8 mouse cellular contexts compared by ENCODE assay signal in genomic region chr6:48085521-48086404, GRCm38 (mm10). TPM values are rescaled to one million over a fixed set of nuclear protein-coding genes. Genes with fewer than 3 reads are reported as not detected.
DNase-seq lines count a peak whose midpoint lies in the region; ATAC-seq lines count a peak whose summit lies in the region.

No protein-coding gene starts in this region.

- WGBS in midbrain, embryonic 10.5 days = 4% methylated on average over 53 of the region's 72 CpGs

- no peaks in the 10 kb centered on the region; the same call in 1 of the 2 replicates for H3K27me3 ChIP-seq in midbrain, embryonic 10.5 days (ENCODE audit: low read depth, poor library complexity, severe bottlenecking)

- peaks cover 35% of the 10 kb centered on the region for H3K36me3 ChIP-seq in midbrain, embryonic 10.5 days

- no peaks in the 10 kb centered on the region for H3K9me3 ChIP-seq in midbrain, embryonic 10.5 days (replicated peaks)

- peak; percentile 82 to 93 for DNase-seq in adrenal gland, adult (ENCODE audit: inconsistent age in 2 of 2, low spot score in 1 of 2)
- peak; percentile 68 for DNase-seq in embryo, embryonic 10.5 days (ENCODE audit: low spot score)
- peak; percentile 68 for DNase-seq in gastrocnemius, postnatal 14 days
- DNase-seq in left cerebral cortex, postnatal 4 days = peak; percentile 59
- DNase-seq in midbrain, embryonic 10.5 days (ENCODE audit: low spot score) = peak; percentile 69
- DNase-seq in right cerebral cortex, postnatal 25 days = peak; percentile 73
- DNase-seq in urinary bladder, postnatal 25 days (ENCODE audit: low spot score) = peak; percentile 59

- ATAC-seq in inflammation-experienced regulatory T-cells, adult 6 months = peak; percentile 27

- intact Hi-C loops in gastrocnemius, postnatal 14 days (cut with DNase I; ENCODE audit: low total_unique reads) = no loop called here
- intact Hi-C loops in left cerebral cortex, postnatal 4 days (cut with DNase I) = no loop called here

- peaks cover 18% of the 10 kb centered on the region for H3K4me1 ChIP-seq in midbrain, embryonic 10.5 days

- H3K27ac ChIP-seq in midbrain, embryonic 10.5 days (replicated peaks) = peak overlapping the region; percentile 96

- H3K4me3 ChIP-seq in midbrain, embryonic 10.5 days = peak overlapping the region; percentile 76

RNA-seq across cellular contexts. Expression of gene Zfp746, which starts 0.6 kb away (rescaled TPM):
- total RNA-seq in gastrocnemius, postnatal 14 days (2021) = 10 to 100 TPM; 10.3 to 10.6 TPM
- 10 to 100 TPM in 1 of 3 experiments, 1 to 10 TPM in 2; 6.9 to 10.9 (median 7.4) TPM for polyA plus RNA-seq in inflammation-experienced regulatory T-cells, adult 6 months (2017; shearing (Covaris generic))
- total RNA-seq in left cerebral cortex, postnatal 4 days (2021) = 10 to 100 TPM; 32.2 to 35.4 TPM
- polyA plus RNA-seq in midbrain, embryonic 10.5 days (2016; fragmentation: Nextera tagmentation; extraction: Ambion mirVana) = 19.1 and 19.3 TPM in 2 replicates

RNA-seq across cellular contexts. Expression of gene Zfp777, which starts 37.1 kb away (rescaled TPM):
- 10 to 100 TPM; 14.3 to 14.5 TPM for total RNA-seq in gastrocnemius, postnatal 14 days (2021)
- polyA plus RNA-seq in inflammation-experienced regulatory T-cells, adult 6 months (2017; shearing (Covaris generic)) = 1 to 10 TPM; 4.1 to 6.5 (median 5.7) TPM
- total RNA-seq in left cerebral cortex, postnatal 4 days (2021) = 10 to 100 TPM; 35.5 to 43.4 TPM
- polyA plus RNA-seq in midbrain, embryonic 10.5 days (2016; fragmentation: Nextera tagmentation; extraction: Ambion mirVana) = 9.6 and 10.5 TPM in 2 replicates

Comparison
In these comparisons a context has a peak if more than half of its experiments do, and no peak if none do; other contexts are left out.
1. Peak in every context shown above with its lines: DNase-seq, ATAC-seq, H3K4me3 ChIP-seq and H3K27ac ChIP-seq.